Mouse (Mus musculus) embryonic fibroblast, embryonic 13.5 days (primary cell): ENCODE results near the gene Lyzl4.

Source experiments
- CTCF ChIP-seq: IDR thresholded peaks from 2 replicates; pipeline ENCODE4 v1.5.1; 2011; ENCODE audit warnings: mild to moderate bottlenecking, control low read depth, low read length, moderate library complexity, borderline replicate concordance; ENCODE audit not compliant: insufficient read depth
- POLR2A ChIP-seq: IDR thresholded peaks from 2 replicates; pipeline ENCODE4 v1.6.1; 2011; ENCODE audit warnings: low read depth, mild to moderate bottlenecking, control low read depth, low read length, moderate library complexity

- TF ChIP-seq POLR2A: no peak
- TF ChIP-seq CTCF: no peak
Measured at GRCm38 (mm10) chr9:121568451-121568850, 73.4 kb downstream of the Lyzl4 start.
